Mouse (Mus musculus): ENCODE measurements around the gene Serinc1.

DNA sequence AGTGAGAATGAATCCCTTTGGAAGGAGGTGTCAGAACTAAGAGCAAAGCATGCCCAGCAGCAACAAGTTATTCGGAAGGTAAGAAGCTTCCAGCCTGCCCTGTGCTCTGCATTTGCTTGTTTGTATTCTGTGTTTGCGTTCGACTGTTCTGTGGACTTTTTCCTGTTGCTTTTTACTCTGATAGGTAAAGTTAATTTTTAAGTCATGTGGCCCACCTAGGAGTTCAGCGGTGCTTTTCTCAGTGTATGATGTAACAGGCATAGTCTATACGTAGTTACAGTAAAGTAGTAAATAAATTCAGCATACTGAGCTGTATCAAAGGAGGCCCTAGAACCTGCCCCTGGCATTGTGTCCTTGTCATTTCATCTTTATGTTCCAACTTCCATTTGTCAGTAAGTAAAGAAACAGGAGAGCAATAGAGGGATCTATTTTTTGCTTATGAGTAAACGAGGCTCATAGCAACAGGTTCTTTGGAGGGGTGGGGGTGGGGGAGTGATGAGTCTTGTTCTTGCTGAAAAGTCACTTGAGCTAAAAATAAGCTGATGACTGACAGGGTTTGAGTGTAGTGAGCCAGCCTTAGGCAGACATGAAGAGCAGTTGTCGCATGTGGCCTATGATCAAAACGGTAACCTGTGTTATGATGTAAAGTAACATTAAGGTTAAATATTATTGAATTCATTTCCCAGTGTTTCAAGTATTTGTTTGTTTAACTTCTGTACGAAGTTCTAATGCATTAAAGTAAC, 32.7 kb downstream of the Serinc1 start:
- no peak for TF ChIP-seq POLR2A (IDR thresholded peaks at IDR 0.05; ENCODE audit: extremely low read depth, insufficient read depth, low read length)
- TF ChIP-seq CTCF (IDR thresholded peaks at IDR 0.05; ENCODE audit: low read depth, low read length) = no peak

Data from liver, adult 2 months (tissue).